Mouse (Mus musculus) spleen, postnatal 10 days (tissue): ENCODE data around the gene Dchs2.

Experiments
- DNase-seq, 2 experiments: peaks; one replicate each; pipeline ENCODE4 v3.0.0; 2021 to 2022; ENCODE audit warnings: low spot score in 2 of 2

The Dchs2 gene

DNA sequence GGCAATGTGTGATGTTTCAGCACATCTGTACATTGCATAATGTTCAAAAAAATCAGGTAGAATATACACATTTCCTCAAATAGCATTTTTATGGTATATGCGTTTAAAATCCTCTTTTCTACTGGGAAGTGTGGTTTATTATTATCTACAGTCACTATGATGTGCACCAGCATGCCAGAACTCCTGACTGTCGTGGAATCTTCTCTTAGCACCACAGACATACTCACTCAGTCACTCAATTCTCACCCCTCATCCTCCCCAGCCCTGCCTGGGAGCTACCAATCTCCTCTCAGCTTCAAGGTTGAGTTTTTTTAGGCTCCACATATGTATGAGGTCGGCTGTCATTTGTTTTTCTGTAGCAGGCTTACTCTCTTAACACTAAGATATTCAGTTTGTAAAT lies 20.8 kb downstream of the Dchs2 start:
- DNase-seq: no peak

DNA sequence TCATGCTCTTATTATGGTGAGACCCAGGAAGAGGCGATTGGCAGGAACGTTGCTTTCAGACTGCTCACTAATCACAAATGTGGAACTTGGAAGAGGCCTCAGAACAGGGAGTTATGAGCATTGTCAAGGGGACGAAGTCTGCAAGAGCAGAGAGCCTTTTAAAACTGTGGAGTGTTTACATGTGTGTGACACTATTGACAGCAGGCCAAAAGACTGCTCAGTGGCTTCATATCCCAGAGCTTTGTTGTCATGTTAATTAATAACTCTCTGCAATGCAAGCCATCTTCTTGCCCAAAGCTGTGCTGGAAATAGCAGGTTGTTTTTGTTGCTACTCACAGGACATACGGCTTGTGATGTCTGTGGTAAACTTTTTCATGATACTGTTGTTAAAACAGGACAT lies 27.9 kb downstream of the Dchs2 start:
- DNase-seq: no peak

- DNase-seq: no peak
Measured at GRCm38 (mm10) chr3:83156165-83156564, 28.4 kb downstream of the Dchs2 start.

DNA sequence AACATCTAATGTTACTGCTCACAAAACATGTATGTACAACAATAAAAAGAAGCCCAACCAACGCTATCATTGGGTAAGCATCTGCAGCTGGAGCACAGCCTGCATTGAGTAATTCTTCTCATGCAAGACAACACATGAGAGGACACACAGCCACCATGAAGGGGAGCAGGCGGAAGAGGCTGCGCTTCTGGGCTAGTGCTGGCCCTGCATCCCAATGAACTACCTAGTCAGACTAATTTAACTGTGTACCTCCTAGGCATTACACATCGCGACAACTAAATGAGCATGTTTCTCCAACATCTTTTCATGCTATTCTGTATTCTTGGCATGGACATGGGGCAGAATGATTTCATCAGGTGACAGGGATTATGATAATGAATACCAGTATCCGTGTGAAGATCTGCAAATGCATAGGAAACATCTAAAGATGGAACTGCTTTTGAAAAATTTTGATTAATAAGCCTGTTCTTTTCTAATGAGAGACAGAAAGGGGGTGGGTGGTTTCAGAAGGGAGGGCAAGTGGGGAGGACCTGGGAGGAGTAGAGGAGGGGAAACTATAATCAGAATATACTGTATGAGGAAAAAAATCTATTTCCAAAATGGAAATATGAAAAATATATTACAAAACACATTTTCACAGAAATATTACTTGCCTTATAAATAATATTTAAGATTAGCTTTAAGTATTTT lies 33.9 kb downstream of the Dchs2 start:
- no peak for DNase-seq

GRCm38 (mm10) chr3:83163676-83164075 lies 35.9 kb downstream of the Dchs2 start:
- DNase-seq: no peak

- DNase-seq: no peak
Measured at GRCm38 (mm10) chr3:83185527-83185926, 57.8 kb downstream of the Dchs2 start.

DNA sequence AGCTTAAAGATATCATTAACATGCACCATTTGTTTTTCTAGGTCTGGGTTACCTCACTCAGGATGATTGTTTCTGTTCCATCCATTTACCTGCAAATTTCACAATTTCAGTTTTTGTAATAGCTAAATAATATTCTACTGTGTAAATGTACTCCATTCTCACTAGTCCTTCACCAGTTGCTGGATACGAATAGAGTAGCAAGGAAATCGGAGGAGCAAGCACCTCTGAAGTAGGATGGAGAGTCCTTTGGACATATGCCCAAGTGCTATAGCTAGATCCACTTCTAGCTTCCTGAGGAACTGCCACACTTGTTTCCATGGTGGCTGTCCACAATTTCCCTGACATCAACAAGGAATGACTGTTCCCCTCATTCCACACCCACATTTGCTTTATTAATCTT lies 63.5 kb downstream of the Dchs2 start:
- no peak for DNase-seq

- no peak for DNase-seq
Measured at GRCm38 (mm10) chr3:83192401-83192800, 64.7 kb downstream of the Dchs2 start.

DNA sequence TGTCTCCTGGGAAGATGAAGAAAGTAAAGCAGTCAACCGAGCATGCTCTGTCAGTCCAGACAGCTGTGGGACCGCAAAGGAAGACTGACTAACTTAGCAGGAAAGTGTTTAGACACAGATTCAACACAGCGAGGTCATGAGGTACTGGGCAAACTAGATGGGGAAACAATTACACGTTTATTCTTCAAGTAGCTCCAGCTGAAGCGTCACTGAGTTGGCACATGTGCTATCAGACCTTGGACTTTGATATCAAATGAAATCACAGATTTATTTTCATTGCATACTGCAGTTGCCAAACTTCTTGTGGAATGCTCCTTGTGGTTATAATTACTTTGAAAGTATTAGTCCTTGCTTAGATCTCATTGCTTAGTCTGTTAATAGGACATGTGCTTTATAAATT lies 67.2 kb downstream of the Dchs2 start:
- DNase-seq: no peak

- DNase-seq: no peak
Measured at GRCm38 (mm10) chr3:83201286-83201980, 73.7 kb downstream of the Dchs2 start.

DNA sequence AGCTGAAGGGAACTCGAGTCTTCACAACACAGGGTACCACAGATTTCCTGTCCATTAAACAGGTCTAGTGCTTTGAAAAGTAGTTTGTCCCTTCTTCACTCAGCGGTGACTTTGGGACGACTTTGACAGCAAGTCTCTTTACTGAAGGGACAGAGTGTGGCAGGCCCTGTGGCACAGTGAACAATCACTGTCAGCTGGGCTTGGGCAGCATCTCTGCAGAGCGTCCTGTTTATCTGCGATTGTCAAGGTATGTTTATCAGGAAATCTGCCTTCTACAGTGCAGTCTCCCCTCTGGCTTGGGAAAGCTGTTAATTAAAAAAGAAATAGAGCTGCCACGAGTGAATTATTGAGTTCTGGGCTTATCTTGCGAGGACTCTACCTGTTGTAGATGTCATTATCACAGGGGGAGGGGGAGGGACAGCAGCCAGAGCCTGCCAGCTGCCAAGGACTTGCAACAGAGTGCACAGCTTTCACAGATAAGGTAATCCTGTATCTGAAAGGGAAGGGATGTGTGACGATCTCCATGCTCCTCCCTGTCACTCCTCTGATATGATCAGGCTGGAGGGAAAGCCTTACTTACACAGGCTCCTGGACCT lies 77.4 kb downstream of the Dchs2 start:
- no peak for DNase-seq

DNA sequence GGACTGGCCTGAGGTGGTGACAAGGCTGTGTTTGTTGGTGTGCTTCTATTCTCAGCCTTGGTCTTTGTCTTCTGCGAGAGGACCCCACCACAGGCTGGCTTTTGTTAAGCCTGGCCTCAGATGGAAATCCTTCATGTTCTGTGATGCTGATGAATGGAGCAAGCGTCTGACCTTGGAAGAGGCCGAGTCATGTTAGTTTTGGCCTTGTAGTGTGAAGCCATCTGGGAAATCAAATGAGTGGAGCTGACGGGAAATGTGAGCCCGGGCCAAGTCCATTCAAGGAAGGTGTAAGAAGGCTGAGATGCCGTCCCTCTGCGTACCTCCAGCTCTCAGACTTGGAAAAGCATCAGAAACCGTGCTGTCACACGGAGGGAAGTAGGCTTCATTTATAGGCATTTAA lies 81.9 kb downstream of the Dchs2 start:
- no peak for DNase-seq

GRCm38 (mm10) chr3:83210210-83210609 lies 82.5 kb downstream of the Dchs2 start:
- no peak for DNase-seq

DNA sequence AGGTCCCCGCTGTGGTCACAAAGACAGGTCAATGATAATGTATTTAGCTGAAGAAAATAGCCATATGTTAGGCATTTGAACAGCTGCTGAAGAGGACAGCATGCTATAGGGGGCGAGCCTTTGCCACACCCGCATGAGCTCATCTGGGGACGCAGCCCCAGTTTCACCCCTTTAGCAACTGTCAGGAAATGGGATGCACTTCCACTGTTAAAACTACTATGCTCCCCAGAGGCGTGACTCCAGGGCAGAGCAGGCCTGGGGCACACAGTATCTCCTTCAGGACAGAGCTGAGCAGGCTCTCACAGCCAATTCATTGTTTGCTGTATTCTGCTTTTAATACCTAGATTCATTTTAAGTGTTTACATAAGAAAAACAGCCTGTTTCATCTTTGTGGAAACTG lies 84.2 kb downstream of the Dchs2 start:
- no peak for DNase-seq

DNA sequence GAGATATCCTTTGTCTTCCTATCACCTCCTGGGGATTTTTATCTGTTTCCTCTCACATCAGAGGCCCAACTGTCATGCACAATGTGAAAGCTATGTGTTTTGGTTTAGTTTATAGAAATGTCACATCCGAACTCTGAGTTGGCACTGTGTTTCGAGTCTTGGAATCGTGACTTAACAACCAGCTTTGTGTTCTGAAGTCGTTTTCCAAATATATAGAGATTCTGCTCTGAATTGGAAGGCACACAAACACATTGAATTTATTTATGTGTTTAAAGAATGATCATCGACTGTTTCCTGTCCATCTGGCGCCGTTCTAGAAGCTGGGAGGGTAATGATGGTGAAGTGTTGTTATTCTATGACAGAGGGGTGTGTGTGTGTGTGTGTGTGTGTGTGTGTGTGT lies 84.8 kb downstream of the Dchs2 start:
- no peak for DNase-seq

- no peak for DNase-seq
Measured at GRCm38 (mm10) chr3:83218059-83218458, 90.3 kb downstream of the Dchs2 start.

- DNase-seq: no peak
Measured at GRCm38 (mm10) chr3:83220101-83220500, 92.4 kb downstream of the Dchs2 start.

DNA sequence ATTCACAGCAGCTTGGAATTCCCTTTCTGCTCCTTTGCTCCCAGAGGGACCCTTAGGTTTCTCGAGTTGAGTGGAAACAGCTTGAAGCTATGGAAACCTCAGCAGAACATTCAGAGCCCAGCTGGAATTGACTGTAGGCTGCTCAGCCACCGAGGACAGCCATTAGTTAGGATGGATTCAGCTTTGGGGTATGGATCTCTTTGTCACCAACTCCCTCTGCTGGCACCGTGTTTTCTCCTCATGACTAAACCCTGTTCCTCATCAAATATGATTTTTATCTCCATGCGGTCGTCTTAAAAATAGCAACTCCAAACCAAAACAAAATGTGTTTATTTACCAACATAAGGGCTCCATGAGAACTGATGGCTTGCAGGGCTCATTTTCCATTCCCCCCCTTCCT lies 94.4 kb downstream of the Dchs2 start:
- no peak for DNase-seq

DNA sequence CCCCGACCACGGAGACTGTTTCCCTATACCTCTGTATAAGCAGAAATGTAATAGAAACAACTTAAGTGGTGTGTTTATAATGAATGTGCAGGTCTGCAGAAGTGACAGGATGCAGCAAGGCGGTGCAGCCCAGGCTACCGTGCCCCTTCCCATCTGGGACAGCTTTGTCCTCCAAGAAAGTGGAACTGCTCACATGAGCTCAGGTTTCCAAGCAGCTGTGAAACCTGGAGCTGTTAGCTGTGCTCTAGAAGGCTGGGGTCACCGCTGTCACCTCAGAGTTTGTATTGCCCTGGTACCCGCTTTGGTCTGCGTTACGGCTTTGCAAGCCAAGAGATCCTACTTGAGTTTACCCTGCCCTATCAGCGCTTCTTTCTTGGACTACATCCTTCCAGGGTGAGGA lies 100.6 kb downstream of the Dchs2 start:
- DNase-seq: no peak

DNA sequence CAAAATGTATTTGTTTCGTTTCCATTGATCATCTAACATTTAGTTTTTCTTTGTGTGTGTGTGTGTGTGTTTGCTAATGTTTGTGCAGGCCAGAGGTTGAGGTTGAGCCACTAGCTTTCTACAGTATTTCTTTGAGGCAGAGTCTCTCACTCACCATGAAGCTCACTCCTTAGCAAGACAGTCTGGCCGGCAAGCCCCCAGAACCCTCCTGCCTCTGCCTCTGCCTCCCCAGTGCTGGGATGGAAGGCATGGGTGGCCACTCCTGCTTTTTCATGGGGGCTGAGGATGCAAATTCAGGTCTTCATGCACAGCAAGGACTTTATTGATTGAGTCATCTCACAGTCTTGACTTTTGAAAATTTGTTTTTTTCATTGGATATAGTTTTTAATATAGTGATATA lies 102.6 kb downstream of the Dchs2 start:
- DNase-seq: no peak

DNA sequence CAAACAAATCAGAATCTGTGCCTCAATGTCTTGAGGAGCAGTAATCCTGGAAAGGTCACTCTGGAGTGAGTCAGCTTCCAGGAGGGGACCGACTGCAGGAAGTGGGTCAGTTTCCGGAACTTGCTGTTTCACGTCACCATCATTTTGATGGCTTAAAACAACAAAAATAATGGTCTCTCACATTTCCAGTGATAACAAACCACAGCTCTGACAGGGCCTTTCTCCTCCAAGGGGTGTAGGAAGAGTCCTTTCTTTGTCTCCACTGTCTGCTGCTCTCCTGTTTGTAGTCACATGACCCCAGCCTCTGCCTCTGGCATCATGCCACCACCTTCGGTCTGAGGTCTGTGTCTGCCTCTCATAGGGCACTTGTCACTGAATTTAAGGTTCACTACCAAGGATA lies 106.7 kb downstream of the Dchs2 start:
- no peak for DNase-seq

GRCm38 (mm10) chr3:83235061-83235460 lies 107.3 kb downstream of the Dchs2 start:
- DNase-seq: no peak

GRCm38 (mm10) chr3:83246536-83246935 lies 118.8 kb downstream of the Dchs2 start:
- DNase-seq: no peak
